Mouse (Mus musculus): ENCODE measurements around the gene Gm14440.
"Not testable (repeated sequence)": the region's sequence is repeated elsewhere in the genome, so short reads cannot be mapped to it uniquely, and the experiment has no call there.

Gm14440 gene

DNA sequence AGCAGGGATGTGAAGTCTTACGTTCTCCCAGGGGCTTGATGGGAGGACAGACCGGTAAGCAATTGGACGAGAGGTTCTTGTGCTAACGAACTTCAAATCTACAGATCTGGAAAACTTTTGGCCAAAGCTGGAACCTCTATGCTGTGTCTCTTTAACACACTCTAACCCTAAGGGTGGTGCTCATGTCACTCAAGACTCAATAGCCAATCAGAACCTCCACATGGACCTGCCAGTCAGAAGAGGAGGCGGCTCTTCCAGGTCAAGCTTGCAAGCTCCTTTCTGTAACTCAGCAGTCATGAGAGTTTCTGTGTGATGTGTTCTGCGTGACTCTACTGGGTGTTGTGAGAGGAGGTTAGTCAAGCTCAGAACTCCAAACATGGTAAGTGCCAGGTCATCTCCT, at the start of gene Gm14440:
Gene Gm14440 (plus strand): TSS at position 301 of the 400 bp plus-strand sequence.
- not testable (repeated sequence) for DNase-seq (ENCODE audit: low read depth, low spot score)
